Mouse (Mus musculus): Measurements from ENCODE around the gene Cdk12. TPM values are rescaled to one million over a fixed set of nuclear protein-coding genes. Genes with fewer than 3 reads are reported as not detected.
A peak's percentile ranks its signal among the peaks of the same experiment; 100 is the strongest.

Cdk12 gene
- polyA plus RNA-seq, 1 experiment from 2014 or later: 10.6 TPM

- Histone ChIP-seq H3K27ac (replicated peaks) (no peak overlapping the region), H3K4me2 (replicated peaks) (peak overlapping the region; percentile 17; the same call in 1 of the 2 replicates), H3K9me3 (replicated peaks) (no peaks in the 10 kb centered on the region), H3K4me1 (peaks cover 32% of the 10 kb centered on the region), H3K36me3 (no peaks in the 10 kb centered on the region), H3K4me3 (replicated peaks) (no peak overlapping the region), H3K9ac (no peak overlapping the region), H3K27me3 (peaks cover 98% of the 10 kb centered on the region)
- ATAC-seq (ENCODE audit: insufficient number of reproducible peaks, low FRiP score, low TSS enrichment, low read depth): no peak
- WGBS: 1% methylated on average over 15 of the region's 15 CpGs
Measured at GRCm38 (mm10) chr11:98319120-98319519, 116.3 kb downstream of the Cdk12 start.

- Histone ChIP-seq H3K4me3 (replicated peaks) (no peak overlapping the region), H3K36me3 (no peaks in the 10 kb centered on the region), H3K27ac (replicated peaks) (no peak overlapping the region), H3K9ac (no peak overlapping the region), H3K9me3 (replicated peaks) (no peaks in the 10 kb centered on the region), H3K27me3 (peaks cover 98% of the 10 kb centered on the region), H3K4me1 (peaks cover 32% of the 10 kb centered on the region), H3K4me2 (replicated peaks) (no peak overlapping the region)
- no peak for ATAC-seq (ENCODE audit: insufficient number of reproducible peaks, low FRiP score, low TSS enrichment, low read depth)
- WGBS: 13% methylated on average over 4 of the region's 4 CpGs
Measured at GRCm38 (mm10) chr11:98319544-98319943, 116.7 kb downstream of the Cdk12 start.

- peak overlapping the region; percentile 42; the same call in 1 of the 2 replicates for H3K4me2 ChIP-seq (replicated peaks)
- no peaks in the 10 kb centered on the region for H3K9me3 ChIP-seq (replicated peaks)
- no peak overlapping the region for H3K27ac ChIP-seq (replicated peaks)
- no peak overlapping the region for H3K4me3 ChIP-seq (replicated peaks)
- no peaks in the 10 kb centered on the region for H3K36me3 ChIP-seq
- H3K4me1 ChIP-seq: peaks cover 32% of the 10 kb centered on the region
- 8% methylated on average over 2 of the region's 2 CpGs for WGBS
- no peak overlapping the region for H3K9ac ChIP-seq
- ATAC-seq (ENCODE audit: insufficient number of reproducible peaks, low FRiP score, low TSS enrichment, low read depth): no peak
- peaks cover 99% of the 10 kb centered on the region for H3K27me3 ChIP-seq
Measured at GRCm38 (mm10) chr11:98319944-98320343, 117.1 kb downstream of the Cdk12 start.

- Histone ChIP-seq H3K4me3 (replicated peaks) (peak overlapping the region; percentile 19; the same call in 1 of the 2 replicates), H3K9ac (no peak overlapping the region), H3K36me3 (no peaks in the 10 kb centered on the region), H3K27me3 (peaks cover 99% of the 10 kb centered on the region), H3K27ac (replicated peaks) (no peak overlapping the region), H3K4me2 (replicated peaks) (peak overlapping the region; percentile 42), H3K4me1 (peaks cover 32% of the 10 kb centered on the region), H3K9me3 (replicated peaks) (no peaks in the 10 kb centered on the region)
- ATAC-seq (ENCODE audit: insufficient number of reproducible peaks, low FRiP score, low TSS enrichment, low read depth): no peak
- WGBS: 6% methylated on average over 12 of the region's 12 CpGs
Measured at GRCm38 (mm10) chr11:98320381-98320780, 117.5 kb downstream of the Cdk12 start.

- Histone ChIP-seq H3K4me2 (replicated peaks) (peak overlapping the region; percentile 42), H3K27ac (replicated peaks) (no peak overlapping the region), H3K4me1 (peaks cover 32% of the 10 kb centered on the region), H3K4me3 (replicated peaks) (peak overlapping the region; percentile 19; the same call in 1 of the 2 replicates), H3K9ac (no peak overlapping the region), H3K27me3 (peaks cover 99% of the 10 kb centered on the region), H3K36me3 (no peaks in the 10 kb centered on the region), H3K9me3 (replicated peaks) (no peaks in the 10 kb centered on the region)
- no peak for ATAC-seq (ENCODE audit: insufficient number of reproducible peaks, low FRiP score, low TSS enrichment, low read depth)
- WGBS: 2% methylated on average over 30 of the region's 30 CpGs
Measured at GRCm38 (mm10) chr11:98320806-98321676, 118.2 kb downstream of the Cdk12 start.

- no peak overlapping the region for H3K27ac ChIP-seq (replicated peaks)
- no peak overlapping the region for H3K4me3 ChIP-seq (replicated peaks)
- no peak for ATAC-seq (ENCODE audit: insufficient number of reproducible peaks, low FRiP score, low TSS enrichment, low read depth)
- H3K4me2 ChIP-seq (replicated peaks): no peak overlapping the region
- H3K36me3 ChIP-seq: no peaks in the 10 kb centered on the region
- H3K27me3 ChIP-seq: peaks cover 99% of the 10 kb centered on the region
- no peaks in the 10 kb centered on the region for H3K9me3 ChIP-seq (replicated peaks)
- WGBS: 9% methylated on average over 5 of the region's 5 CpGs
- H3K4me1 ChIP-seq: peaks cover 33% of the 10 kb centered on the region
- no peak overlapping the region for H3K9ac ChIP-seq
Measured at GRCm38 (mm10) chr11:98321677-98322003, 118.8 kb downstream of the Cdk12 start.

- no peak overlapping the region for H3K9ac ChIP-seq
- peaks cover 99% of the 10 kb centered on the region for H3K27me3 ChIP-seq
- no peak overlapping the region for H3K4me2 ChIP-seq (replicated peaks)
- H3K4me3 ChIP-seq (replicated peaks): no peak overlapping the region
- H3K27ac ChIP-seq (replicated peaks): no peak overlapping the region
- H3K36me3 ChIP-seq: no peaks in the 10 kb centered on the region
- 3% methylated on average over 1 of the region's 1 CpGs for WGBS
- H3K4me1 ChIP-seq: peaks cover 38% of the 10 kb centered on the region
- no peak for ATAC-seq (ENCODE audit: insufficient number of reproducible peaks, low FRiP score, low TSS enrichment, low read depth)
- no peaks in the 10 kb centered on the region for H3K9me3 ChIP-seq (replicated peaks)
Measured at GRCm38 (mm10) chr11:98322159-98322558, 119.3 kb downstream of the Cdk12 start.

GRCm38 (mm10) chr11:98323136-98323866 lies 120.4 kb downstream of the Cdk12 start:
- WGBS: 6% methylated on average over 10 of the region's 10 CpGs
- H3K36me3 ChIP-seq: no peaks in the 10 kb centered on the region
- H3K4me2 ChIP-seq (replicated peaks): no peak overlapping the region
- no peak overlapping the region for H3K9ac ChIP-seq
- ATAC-seq (ENCODE audit: insufficient number of reproducible peaks, low FRiP score, low TSS enrichment, low read depth): no peak
- H3K4me3 ChIP-seq (replicated peaks): no peak overlapping the region
- H3K27me3 ChIP-seq: peaks cover 99% of the 10 kb centered on the region
- no peak overlapping the region for H3K27ac ChIP-seq (replicated peaks)
- peaks cover 49% of the 10 kb centered on the region for H3K4me1 ChIP-seq
- H3K9me3 ChIP-seq (replicated peaks): no peaks in the 10 kb centered on the region

GRCm38 (mm10) chr11:98323933-98324332 lies 121.1 kb downstream of the Cdk12 start:
- Histone ChIP-seq H3K9ac (no peak overlapping the region), H3K4me1 (peaks cover 49% of the 10 kb centered on the region), H3K27ac (replicated peaks) (no peak overlapping the region), H3K27me3 (peaks cover 99% of the 10 kb centered on the region), H3K9me3 (replicated peaks) (no peaks in the 10 kb centered on the region), H3K36me3 (no peaks in the 10 kb centered on the region), H3K4me2 (replicated peaks) (no peak overlapping the region), H3K4me3 (replicated peaks) (no peak overlapping the region)
- ATAC-seq (ENCODE audit: insufficient number of reproducible peaks, low FRiP score, low TSS enrichment, low read depth): no peak
- WGBS: 2% methylated on average over 9 of the region's 9 CpGs

GRCm38 (mm10) chr11:98325191-98325820 lies 122.4 kb downstream of the Cdk12 start:
- Histone ChIP-seq H3K27ac (replicated peaks) (no peak overlapping the region), H3K9me3 (replicated peaks) (no peaks in the 10 kb centered on the region)
- 2% methylated on average over 14 of the region's 14 CpGs for WGBS

GRCm38 (mm10) chr11:98325821-98326218 lies 123.0 kb downstream of the Cdk12 start:
- no peak overlapping the region for H3K4me3 ChIP-seq (replicated peaks)
- peaks cover 99% of the 10 kb centered on the region for H3K27me3 ChIP-seq
- WGBS: 2% methylated on average over 14 of the region's 22 CpGs

More at GRCm38 (mm10) chr11:98325191-98325820, 122.4 kb downstream of the Cdk12 start:
- H3K27me3 ChIP-seq: peaks cover 99% of the 10 kb centered on the region
- ATAC-seq (ENCODE audit: insufficient number of reproducible peaks, low FRiP score, low TSS enrichment, low read depth): no peak
- peaks cover 38% of the 10 kb centered on the region for H3K4me1 ChIP-seq
- no peak overlapping the region for H3K4me2 ChIP-seq (replicated peaks)
- H3K4me3 ChIP-seq (replicated peaks): no peak overlapping the region
- H3K36me3 ChIP-seq: no peaks in the 10 kb centered on the region
- H3K9ac ChIP-seq: no peak overlapping the region

More at GRCm38 (mm10) chr11:98325821-98326218, 123.0 kb downstream of the Cdk12 start:
- no peak for ATAC-seq (ENCODE audit: insufficient number of reproducible peaks, low FRiP score, low TSS enrichment, low read depth)
- H3K36me3 ChIP-seq: no peaks in the 10 kb centered on the region
- H3K9me3 ChIP-seq (replicated peaks): no peaks in the 10 kb centered on the region
- no peak overlapping the region for H3K9ac ChIP-seq
- no peak overlapping the region for H3K4me2 ChIP-seq (replicated peaks)
- H3K27ac ChIP-seq (replicated peaks): no peak overlapping the region
- peaks cover 33% of the 10 kb centered on the region for H3K4me1 ChIP-seq
